Mouse (Mus musculus) ES-Bruce4 (cell line): ENCODE data around the gene Rps5. TPM values are rescaled to one million over a fixed set of nuclear protein-coding genes. Genes with fewer than 3 reads are reported as not detected.
A peak's percentile ranks its signal among the peaks of the same experiment; 100 is the strongest.
"Not testable (repeated sequence)": the region's sequence is repeated elsewhere in the genome, so short reads cannot be mapped to it uniquely, and the experiment has no call there.

ENCODE experiments used
- H3K27ac ChIP-seq: 2 replicates; pipeline ENCODE4 v1.5.1; 2012; ENCODE audit warnings: low read length, inconsistent platforms; ENCODE audit not compliant: insufficient read depth
- H3K27me3 ChIP-seq: 2 replicates; pipeline ENCODE4 v1.6.1; 2012; ENCODE audit warnings: mild to moderate bottlenecking, low read length, inconsistent platforms; ENCODE audit not compliant: control insufficient read depth, poor library complexity, insufficient read depth, severe bottlenecking
- H3K36me3 ChIP-seq: 2 replicates; pipeline ENCODE4 v1.6.1; 2012; ENCODE audit warnings: inconsistent platforms, mild to moderate bottlenecking, low read length, moderate library complexity; ENCODE audit not compliant: control insufficient read depth, poor library complexity, insufficient read depth, severe bottlenecking
- H3K4me1 ChIP-seq: one replicate; pipeline ENCODE4 v1.8.1; 2011; ENCODE audit warnings: low read length; ENCODE audit not compliant: control insufficient read depth, insufficient read depth
- H3K4me3 ChIP-seq: 2 replicates; pipeline ENCODE4 v1.5.1; 2011; ENCODE audit warnings: low read depth, mild to moderate bottlenecking, low read length
- H3K9ac ChIP-seq: 2 replicates; pipeline ENCODE4 v1.6.1; 2012; ENCODE audit warnings: low read depth, mild to moderate bottlenecking, inconsistent platforms; ENCODE audit not compliant: poor library complexity, severe bottlenecking
- H3K9me3 ChIP-seq: replicated peaks from 2 replicates; pipeline ENCODE4 v1.6.1; 2012; ENCODE audit warnings: mild to moderate bottlenecking, low read length, inconsistent platforms; ENCODE audit not compliant: control insufficient read depth, poor library complexity, insufficient read depth, severe bottlenecking
- CTCF ChIP-seq: IDR thresholded peaks from one replicate; pipeline ENCODE4 v1.8.1; 2011; ENCODE audit warnings: low read depth, low read length
- EP300 ChIP-seq: IDR thresholded peaks from 2 replicates; pipeline ENCODE4 v1.6.1; 2011; ENCODE audit warnings: low read depth, low read length; ENCODE audit not compliant: insufficient read depth
- POLR2A ChIP-seq: IDR thresholded peaks from one replicate; pipeline ENCODE4 v1.8.1; 2011; ENCODE audit warnings: low read length; ENCODE audit not compliant: insufficient read depth
- polyA plus RNA-seq: library from polyadenylated mRNA; stranded (reverse); fragments of >200 nt; gene quantifications from 2 replicates; pipeline ENCODE4 v1.2.4, GENCODE M21; 2011; ENCODE audit warnings: low read depth; ENCODE audit not compliant: missing spikeins, insufficient read depth, insufficient read length

The Rps5 gene
- polyA plus RNA-seq, result 1,704 and 1,789 TPM in 2 replicates

DNA sequence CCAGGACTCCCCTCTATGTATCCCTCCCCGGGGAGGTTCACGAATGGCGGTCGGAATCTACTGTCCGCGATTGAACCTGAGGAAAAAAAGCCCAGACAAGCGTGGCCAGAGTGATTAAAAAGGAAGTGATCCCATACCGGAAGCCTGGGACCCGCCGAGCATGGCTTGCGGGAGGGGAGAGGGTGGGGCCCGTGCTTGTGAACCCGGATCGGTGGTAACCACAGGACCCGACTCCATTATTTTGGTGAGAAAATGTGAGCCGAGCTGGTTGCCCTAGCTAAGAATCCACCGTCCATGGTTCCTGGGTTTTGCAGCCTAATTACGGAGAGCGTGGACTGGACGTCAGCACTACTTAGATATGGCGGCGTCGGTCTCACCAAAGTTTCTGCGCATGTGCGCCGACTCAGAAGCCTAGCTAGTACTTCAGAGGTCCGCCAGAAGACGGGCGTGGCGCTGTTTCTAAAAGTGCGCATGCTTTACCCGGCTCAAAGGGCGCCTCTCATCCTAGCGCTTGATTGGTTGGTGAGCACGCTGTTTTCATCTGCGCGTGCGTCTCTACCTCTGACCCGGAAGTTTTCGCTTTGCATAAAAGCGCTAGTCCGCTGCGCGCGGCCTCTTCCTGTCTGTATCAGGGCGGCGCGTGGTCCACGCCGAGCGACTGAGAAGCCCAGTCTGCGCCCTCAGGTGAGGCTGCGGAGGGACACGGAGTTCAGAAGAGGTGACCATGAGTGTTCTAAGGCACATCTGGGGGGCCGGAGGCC, at the start of gene Rps5:
Gene Rps5 (plus strand): TSS at position 586 of the 761 bp plus-strand sequence.
- TF ChIP-seq CTCF (peak; percentile 24), POLR2A (peak; percentile 31), EP300 (no peak)
- Histone ChIP-seq H3K27ac (peak within 1 kb of the TSS; percentile 64), H3K36me3 (peaks cover 43% of the 10 kb centered on the region), H3K27me3 (no peaks in the 10 kb centered on the region), H3K4me3 (peak within 1 kb of the TSS; percentile 82), H3K9ac (peak within 1 kb of the TSS; percentile 95), H3K4me1 (no peaks in the 10 kb centered on the region), H3K9me3 (no peaks in the 10 kb centered on the region)

DNA sequence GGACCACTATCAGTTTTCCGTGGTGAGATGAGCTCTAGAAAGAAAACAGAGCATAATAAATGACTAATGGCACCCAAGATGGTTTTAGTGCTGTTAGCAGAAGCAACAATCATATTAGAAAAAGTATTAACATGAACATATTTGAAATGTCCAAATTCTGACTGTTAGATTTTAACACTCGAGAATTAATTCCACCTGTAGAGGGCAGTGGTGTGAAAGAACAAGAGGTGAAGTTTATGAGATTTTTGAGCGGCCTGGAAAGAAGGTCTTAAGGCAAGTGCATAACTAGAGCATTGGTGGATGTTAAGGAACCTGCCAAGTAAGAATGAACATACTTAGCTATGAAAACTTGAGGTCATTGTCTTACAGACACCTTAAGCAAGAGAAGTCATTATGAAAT, 47.8 kb upstream of the Rps5 start:
- H3K27ac ChIP-seq, result no peak overlapping the region
- TF ChIP-seq POLR2A (no peak), EP300 (no peak), CTCF (no peak)
- H3K4me1 ChIP-seq, result no peaks in the 10 kb centered on the region

DNA sequence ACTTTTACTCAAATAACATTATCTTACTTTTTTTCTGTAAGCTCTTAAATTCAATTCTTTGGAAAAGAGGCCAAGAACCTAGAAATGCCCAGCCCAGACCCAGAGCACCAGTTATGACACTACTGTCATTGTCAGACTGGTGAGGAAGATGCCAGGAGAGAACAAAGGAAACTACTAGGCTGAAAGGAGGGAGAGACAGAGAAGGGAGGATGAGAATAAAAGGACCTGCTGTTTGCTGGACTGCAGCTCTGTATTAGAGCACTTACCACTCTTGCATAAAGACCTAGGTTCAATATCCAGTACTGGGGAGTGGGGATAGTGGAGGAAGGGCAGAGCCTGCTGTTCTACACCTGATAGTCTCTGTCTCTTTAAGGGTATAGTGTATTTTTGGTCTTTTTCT, 42.1 kb upstream of the Rps5 start:
- no peaks in the 10 kb centered on the region for H3K27me3 ChIP-seq
- H3K9me3 ChIP-seq, result no peaks in the 10 kb centered on the region
- H3K36me3 ChIP-seq, result no peaks in the 10 kb centered on the region
- H3K9ac ChIP-seq, result no peak overlapping the region
- no peak overlapping the region for H3K27ac ChIP-seq
- H3K4me1 ChIP-seq, result no peaks in the 10 kb centered on the region
- H3K4me3 ChIP-seq, result no peak overlapping the region
- no peak for TF ChIP-seq POLR2A

More for the DNA sequence above, 47.8 kb upstream of the Rps5 start:
- Histone ChIP-seq H3K9me3 (no peaks in the 10 kb centered on the region), H3K9ac (no peak overlapping the region), H3K4me3 (no peak overlapping the region), H3K36me3 (no peaks in the 10 kb centered on the region), H3K27me3 (no peaks in the 10 kb centered on the region)

DNA sequence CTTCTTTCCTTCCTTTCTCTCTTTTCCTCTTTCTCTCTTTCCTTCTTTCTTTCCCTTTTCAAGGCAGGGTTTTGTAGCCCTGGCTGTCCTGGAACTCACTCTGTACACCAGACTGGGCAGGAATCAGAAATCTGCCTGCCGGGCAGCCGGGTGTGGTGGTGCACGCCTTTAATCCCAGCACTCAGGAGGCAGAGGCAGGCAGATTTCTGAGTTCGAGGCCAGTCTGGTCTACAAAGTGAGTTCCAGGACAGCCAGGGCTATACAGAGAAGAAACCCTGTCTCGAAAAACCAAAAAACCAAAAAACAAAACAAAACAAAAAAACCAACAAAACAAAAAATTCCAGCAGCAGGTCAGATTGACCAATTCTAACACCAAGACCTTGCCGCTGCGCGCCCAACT, 41.6 kb upstream of the Rps5 start:
- H3K27me3 ChIP-seq, H3K4me1 ChIP-seq, H3K9me3 ChIP-seq, H3K36me3 ChIP-seq, H3K9ac ChIP-seq, H3K27ac ChIP-seq: not testable (repeated sequence)
- H3K4me3 ChIP-seq, result peak overlapping the region; percentile 57

GRCm38 (mm10) chr7:12880911-12881660, 41.0 kb upstream of the Rps5 start, which contains the start of gene Zfp128:
Gene Zfp128 (plus strand): TSS chr7:12881177.
- no peak for TF ChIP-seq EP300
- TF ChIP-seq POLR2A, result peak; percentile 52
- no peak for TF ChIP-seq CTCF
- peak within 1 kb of the TSS; percentile 11; the same call in 1 of the 2 replicates for H3K9ac ChIP-seq
- no peaks in the 10 kb centered on the region for H3K36me3 ChIP-seq
- H3K4me1 ChIP-seq, result no peaks in the 10 kb centered on the region
- H3K9me3 ChIP-seq, result no peaks in the 10 kb centered on the region
- H3K27me3 ChIP-seq, result no peaks in the 10 kb centered on the region
- peak within 1 kb of the TSS; percentile 77 for H3K4me3 ChIP-seq
- H3K27ac ChIP-seq, result no peak within 1 kb of the TSS
